Mouse (Mus musculus): ENCODE results near the gene Ntrk2. TPM values are rescaled to one million over a fixed set of nuclear protein-coding genes. Genes with fewer than 3 reads are reported as not detected.

Gene Ntrk2
- polyA plus RNA-seq, 1 experiment from 2014 or later = 102 TPM

Other genes starting within 250 kb of the Ntrk2 start
- gene Slc28a3, start 195.7 kb upstream of the Ntrk2 start, polyA plus RNA-seq (2015; fragmentation: Nextera tagmentation; extraction: Ambion mirVana) = not detected in 2 replicates

All from forebrain, embryonic 16.5 days (tissue).